Mouse (Mus musculus) spleen, adult 2 months (tissue): ENCODE measurements around the gene Bloc1s3.

ENCODE experiments used
- CTCF ChIP-seq: fragments of 200-500 bp; IDR thresholded peaks from 2 replicates; pipeline ENCODE4 v1.5.1; 2011; ENCODE audit warnings: mild to moderate bottlenecking, inconsistent platforms; ENCODE audit not compliant: insufficient read depth, insufficient read length, insufficient replicate concordance; ENCODE audit errors: extremely low read depth
- POLR2A ChIP-seq: fragments of 200-500 bp; IDR thresholded peaks from 2 replicates; pipeline ENCODE4 v1.6.1; 2011; ENCODE audit warnings: low read depth, low read length, inconsistent platforms

DNA sequence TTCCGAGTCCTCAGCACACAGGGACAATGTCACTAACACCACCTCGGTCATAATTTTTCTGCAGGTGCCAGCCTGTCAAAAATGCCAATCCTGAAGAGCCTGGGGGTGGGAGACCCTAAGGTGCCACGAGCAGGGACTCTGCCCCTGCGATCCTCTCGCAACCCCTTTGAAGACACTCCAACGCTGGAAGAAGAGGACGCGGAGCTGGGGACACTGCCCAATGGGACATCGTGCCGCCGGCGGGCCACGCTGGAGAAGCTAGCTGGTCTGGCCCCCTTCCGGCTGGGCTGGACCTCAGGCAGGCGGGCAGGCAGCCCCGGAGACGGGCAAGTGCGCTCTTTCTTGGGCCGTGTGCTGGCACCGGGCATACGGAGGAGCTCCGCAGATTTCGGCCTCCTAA is 38.8 kb downstream of the Bloc1s3 start:
- no peak for TF ChIP-seq CTCF
- TF ChIP-seq POLR2A, result no peak
